Mouse (Mus musculus): Measurements from ENCODE around the gene Chfr.
"Not testable (repeated sequence)": the region's sequence is repeated elsewhere in the genome, so short reads cannot be mapped to it uniquely, and the experiment has no call there.

Gene Chfr

GRCm38 (mm10) chr5:110107581-110108304 is 27.9 kb upstream of the Chfr start, which contains the start of gene Gtpbp6:
Gene Gtpbp6 (minus strand): TSS chr5:110108197.
- peak; percentile 97 to 98 for DNase-seq (ENCODE audit: inconsistent age in 2 of 2, low spot score in 1 of 2)

DNA sequence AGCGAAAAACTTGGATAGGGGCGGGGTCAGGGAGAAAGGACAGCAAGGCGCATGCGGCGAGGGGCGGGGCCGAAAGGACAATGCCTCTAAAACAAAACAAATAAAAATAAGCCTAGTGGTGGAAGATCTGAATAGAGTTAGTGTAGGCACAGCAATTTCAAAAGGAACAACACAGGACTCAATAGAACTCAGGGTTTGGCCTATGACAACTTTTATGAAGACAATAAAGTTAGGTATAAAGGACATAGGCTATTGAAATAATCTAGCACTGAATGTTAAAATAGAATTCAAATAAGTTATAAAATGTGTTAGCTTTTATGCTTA is 27.4 kb upstream of the Chfr start:
- no peak for DNase-seq (ENCODE audit: inconsistent age in 2 of 2, low spot score in 1 of 2)

DNA sequence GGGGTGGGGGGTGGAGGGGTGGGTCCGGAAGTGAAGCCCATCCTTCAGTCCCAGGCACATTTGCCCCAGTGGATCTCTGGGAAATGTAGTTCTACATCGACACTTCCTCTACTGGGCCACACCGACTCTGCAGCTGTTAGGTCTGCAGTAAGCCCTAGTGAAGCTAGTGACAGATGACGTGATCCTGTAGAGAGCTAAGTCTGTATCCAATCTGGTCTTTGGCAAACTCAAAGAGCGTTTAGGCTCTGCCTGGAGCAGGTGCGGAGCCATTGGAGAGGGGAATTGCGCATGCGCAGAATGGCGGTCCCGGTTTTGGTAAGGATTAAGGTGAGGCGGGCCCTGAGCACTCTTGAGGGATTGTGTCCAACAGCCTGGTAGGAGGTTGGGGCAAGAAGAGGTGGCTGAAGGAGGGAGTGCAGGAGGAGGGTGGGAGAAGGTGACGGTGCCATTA is 25.6 kb upstream of the Chfr start, which contains the start of gene Zfp605:
Gene Zfp605, plus strand, starts transcription at position 102 of the 451 bp plus-strand sequence.
- DNase-seq (ENCODE audit: inconsistent age in 2 of 2, low spot score in 1 of 2) = peak; percentile 92 to 97

GRCm38 (mm10) chr5:110122380-110122779 is 13.3 kb upstream of the Chfr start:
- DNase-seq (ENCODE audit: inconsistent age in 2 of 2, low spot score in 1 of 2) = not testable (repeated sequence)

GRCm38 (mm10) chr5:110136087-110136464 is 434 bp downstream of the Chfr start:
- no peak for DNase-seq (ENCODE audit: inconsistent age in 2 of 2, low spot score in 1 of 2)

GRCm38 (mm10) chr5:110137816-110138215 is 2.2 kb downstream of the Chfr start:
- DNase-seq (ENCODE audit: inconsistent age in 2 of 2, low spot score in 1 of 2) = no peak

DNA sequence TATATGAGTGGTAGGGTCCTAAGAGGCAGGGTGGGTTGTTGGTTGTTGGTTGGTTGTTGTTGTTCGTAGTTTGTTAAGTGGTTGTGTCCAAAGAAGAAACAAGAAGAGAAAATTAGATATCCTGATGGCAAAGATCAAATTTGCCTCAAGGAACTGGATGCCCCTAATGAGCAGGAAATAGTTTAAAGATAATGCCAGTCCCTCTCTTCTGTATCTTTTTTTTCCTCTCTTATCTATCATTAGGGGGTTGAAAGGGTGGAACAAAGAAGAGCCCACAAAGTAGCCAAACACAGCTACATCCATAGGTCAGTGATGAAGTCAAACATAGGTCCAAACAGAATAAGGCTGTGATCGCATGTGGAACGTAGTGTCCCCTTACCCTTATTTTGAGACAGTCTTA is 3.7 kb downstream of the Chfr start:
- no peak for DNase-seq (ENCODE audit: inconsistent age in 2 of 2, low spot score in 1 of 2)

DNA sequence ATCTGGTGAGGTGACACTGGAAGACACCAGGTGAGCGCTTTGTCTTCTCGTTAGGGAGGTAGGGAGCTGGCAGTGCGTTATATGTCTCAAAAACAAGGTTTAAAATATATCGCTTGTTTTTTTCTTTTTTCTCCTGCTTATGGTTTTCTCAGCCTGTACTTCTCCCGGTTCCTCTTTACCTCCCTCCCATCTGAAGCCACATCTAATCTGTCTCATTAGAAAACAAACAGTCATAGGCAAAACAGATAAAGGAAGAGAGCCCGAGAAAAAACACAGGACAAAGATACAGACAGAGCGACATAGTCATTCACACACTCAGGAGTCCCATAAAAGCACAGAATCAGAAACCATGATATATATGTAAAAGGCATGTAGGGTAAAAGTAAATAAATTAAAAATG is 4.8 kb downstream of the Chfr start:
- DNase-seq (ENCODE audit: inconsistent age in 2 of 2, low spot score in 1 of 2) = no peak

- peak; percentile 60 to 88 for DNase-seq (ENCODE audit: inconsistent age in 2 of 2, low spot score in 1 of 2)
These were observed 6.7 kb downstream of the Chfr start for GRCm38 (mm10) chr5:110142309-110142708.

- DNase-seq (ENCODE audit: inconsistent age in 2 of 2, low spot score in 1 of 2) = peak in 1 of 2 experiments; percentile 61
These were observed 7.4 kb downstream of the Chfr start for GRCm38 (mm10) chr5:110143007-110143406.

DNA sequence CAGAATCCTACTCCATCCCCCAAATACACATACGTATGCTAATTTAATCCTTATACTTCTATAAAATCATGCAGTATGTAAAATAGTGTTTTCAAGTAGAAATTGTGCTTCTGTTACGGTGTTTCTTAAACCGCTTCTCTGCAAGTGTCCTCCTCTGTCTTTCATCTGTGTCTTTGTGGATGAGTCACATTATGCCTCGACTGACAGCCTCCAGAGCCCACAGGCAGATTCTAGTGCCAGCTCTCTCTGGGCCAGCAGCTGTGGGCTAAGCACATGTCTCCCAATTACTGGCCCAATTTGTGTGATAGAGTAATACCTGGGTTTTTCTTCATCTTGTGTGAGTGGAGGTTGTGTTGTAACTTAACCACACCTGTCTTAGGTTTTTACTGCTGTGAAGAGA is 33.7 kb downstream of the Chfr start:
- no peak for DNase-seq (ENCODE audit: inconsistent age in 2 of 2, low spot score in 1 of 2)

DNA sequence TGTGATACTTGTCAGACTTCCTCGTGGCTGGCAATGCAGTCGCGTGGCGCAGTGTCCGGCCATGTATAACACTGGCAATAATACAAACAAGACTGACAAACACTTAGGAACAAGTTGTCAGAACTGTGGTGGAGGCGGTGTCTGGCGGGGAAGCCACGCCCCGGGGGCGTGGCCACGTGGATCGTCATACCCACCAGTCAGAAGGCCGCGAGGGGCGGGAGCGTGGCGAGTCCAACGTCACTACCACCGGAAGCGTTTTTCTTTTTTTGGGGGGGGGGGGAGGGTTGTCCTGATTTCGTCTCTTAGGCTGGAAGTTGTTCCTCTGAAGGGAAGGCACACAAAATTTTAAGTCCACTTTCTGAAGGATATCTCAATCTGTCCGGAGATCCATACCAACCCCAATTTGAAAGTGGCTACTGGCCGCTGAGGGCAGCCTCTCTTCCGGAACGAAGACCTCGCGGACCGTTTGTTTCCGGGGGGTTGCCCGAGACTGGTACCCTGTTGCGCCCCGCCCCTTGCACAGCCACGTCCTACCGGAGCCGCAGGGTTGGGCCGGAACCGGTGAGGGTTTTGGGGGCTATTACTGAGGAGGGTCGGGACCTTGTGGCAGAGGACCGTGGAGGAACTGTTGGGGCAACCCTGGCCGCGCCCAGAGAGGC is 40.8 kb downstream of the Chfr start, which contains the start of gene Golga3:
Gene Golga3, plus strand, starts transcription at position 340 of the 659 bp plus-strand sequence.
- peak; percentile 95 to 97 for DNase-seq (ENCODE audit: inconsistent age in 2 of 2, low spot score in 1 of 2)

- no peak for DNase-seq (ENCODE audit: inconsistent age in 2 of 2, low spot score in 1 of 2)
These were observed 41.4 kb downstream of the Chfr start for GRCm38 (mm10) chr5:110177021-110177420.

GRCm38 (mm10) chr5:110178628-110179027 is 43.0 kb downstream of the Chfr start:
- no peak for DNase-seq (ENCODE audit: inconsistent age in 2 of 2, low spot score in 1 of 2)

DNA sequence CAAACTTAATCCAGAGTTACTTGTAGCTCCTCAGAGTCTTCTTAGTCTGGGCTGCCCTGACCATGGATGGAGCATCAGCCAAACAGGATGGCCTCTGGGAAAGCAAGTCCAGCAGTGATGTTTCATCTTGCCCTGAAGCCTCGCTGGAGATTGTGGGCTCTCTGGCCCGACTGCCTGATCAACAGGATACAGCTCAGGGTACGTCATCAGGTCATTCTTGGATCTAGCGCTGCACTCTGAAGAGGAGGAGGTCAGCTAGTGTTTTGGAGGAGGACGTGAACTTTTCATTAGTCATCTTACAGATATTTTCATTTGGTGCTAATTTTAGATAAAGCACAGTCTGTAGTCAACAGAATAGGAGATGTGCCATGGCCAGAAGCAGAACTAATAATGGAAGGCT is 46.1 kb downstream of the Chfr start:
- DNase-seq (ENCODE audit: inconsistent age in 2 of 2, low spot score in 1 of 2) = peak; percentile 60 to 70

- no peak for DNase-seq (ENCODE audit: inconsistent age in 2 of 2, low spot score in 1 of 2)
These were observed 67.7 kb downstream of the Chfr start for GRCm38 (mm10) chr5:110203164-110203895.

GRCm38 (mm10) chr5:110204777-110205176 is 69.1 kb downstream of the Chfr start:
- no peak for DNase-seq (ENCODE audit: inconsistent age in 2 of 2, low spot score in 1 of 2)

DNA sequence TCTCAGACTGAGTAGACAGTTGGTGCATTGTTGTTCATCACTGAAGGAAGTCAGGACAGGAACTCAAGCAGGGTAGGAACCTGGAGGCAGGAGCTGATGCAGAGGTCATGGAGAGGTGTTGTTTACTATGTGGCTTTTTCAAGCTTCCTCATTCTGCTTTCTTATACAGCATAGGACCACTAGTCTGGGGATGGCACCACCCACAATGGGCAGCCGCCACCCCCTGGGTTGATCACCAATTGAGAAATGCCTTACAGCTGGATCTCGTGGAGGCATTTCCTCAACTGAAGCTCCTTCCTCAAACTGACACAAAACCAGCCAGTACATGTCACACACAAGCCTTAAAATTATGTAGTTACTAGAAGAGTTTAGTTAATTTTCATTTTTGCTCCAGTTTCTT is 75.7 kb downstream of the Chfr start:
- DNase-seq (ENCODE audit: inconsistent age in 2 of 2, low spot score in 1 of 2) = no peak

DNA sequence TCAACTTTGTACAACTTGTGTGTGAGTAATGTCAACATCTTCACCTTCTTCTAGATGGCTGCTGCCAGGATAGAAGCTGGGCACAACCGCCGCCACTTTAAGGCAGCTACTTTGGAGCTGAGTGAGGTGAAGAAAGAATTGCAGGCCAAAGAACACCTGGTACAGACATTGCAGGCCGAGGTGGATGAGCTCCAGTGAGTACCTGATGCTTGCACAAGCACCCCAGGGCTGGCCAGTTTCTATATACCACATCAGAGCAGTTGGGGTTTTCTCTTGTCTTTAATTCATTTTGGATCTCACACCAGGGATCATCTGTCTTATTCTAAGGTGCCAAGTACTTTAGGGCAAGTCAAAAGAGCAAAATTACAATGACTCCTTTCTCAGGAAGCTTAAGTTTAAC is 81.1 kb downstream of the Chfr start:
- DNase-seq (ENCODE audit: inconsistent age in 2 of 2, low spot score in 1 of 2) = no peak

- DNase-seq (ENCODE audit: inconsistent age in 2 of 2, low spot score in 1 of 2) = no peak
These were observed 84.7 kb downstream of the Chfr start for GRCm38 (mm10) chr5:110220331-110220730.

Data from adrenal gland, adult (tissue).